Mouse (Mus musculus) gastrocnemius, postnatal 25 days (tissue): ENCODE measurements around the gene Aplnr. TPM values are rescaled to one million over a fixed set of nuclear protein-coding genes. Genes with fewer than 3 reads are reported as not detected.
A peak's percentile ranks its signal among the peaks of the same experiment; 100 is the strongest.

Source experiments
- DNase-seq: peaks from one replicate; pipeline ENCODE4 v3.0.0; 2022
- long read RNA-seq, 2 experiments: library from polyadenylated mRNA; stranded (forward); transcript quantifications; one replicate each; pipeline ENCODE4 v2.0.0; 2021
- total RNA-seq, 2 experiments: library from RNA; stranded (reverse); gene quantifications; 1 replicate in 1 of 2; 2 replicates in 1 of 2; pipeline ENCODE4 v1.2.3; 2021

The Aplnr gene
- total RNA-seq, result 10 to 100 TPM; 13.7 to 16.9 TPM
- long read RNA-seq, experiment 1, transcript Aplnr-201 (1 exons, 3,699 nt), result major isoform, 10 of 10 reads
- long read RNA-seq, experiment 1, partial matches to known transcripts, result 0 of 10 reads
- long read RNA-seq, experiment 1, other reads (novel, unspliced or antisense), result 0 of 10 reads
- long read RNA-seq, experiment 2, transcript Aplnr-201 (1 exons, 3,699 nt), result major isoform, 18 of 18 reads
- long read RNA-seq, experiment 2, partial matches to known transcripts, result 0 of 18 reads
- long read RNA-seq, experiment 2, other reads (novel, unspliced or antisense), result 0 of 18 reads

DNA sequence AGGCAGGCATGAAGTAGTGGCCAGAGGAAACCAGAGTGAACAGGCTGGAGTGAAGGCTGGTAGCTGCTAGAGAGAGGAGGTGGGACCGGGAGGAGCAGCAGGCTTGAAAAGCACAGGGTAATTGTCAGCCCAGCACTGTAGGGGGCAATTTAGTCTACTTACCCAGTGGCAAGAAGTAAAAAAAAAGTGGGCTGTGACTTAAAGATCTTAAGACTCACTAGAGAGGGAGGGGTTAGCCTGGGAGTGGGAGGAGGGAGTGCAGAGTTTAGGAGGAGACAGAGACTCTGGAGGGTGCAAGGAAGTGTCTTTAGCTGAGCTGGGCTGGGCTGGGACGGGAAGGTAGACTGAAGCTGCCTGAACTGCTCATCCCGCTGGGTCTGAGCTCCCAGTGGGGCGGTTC lies at the start of gene Aplnr:
TSS of gene Aplnr (plus strand) at position 137 of the 400 bp plus-strand sequence.
- DNase-seq, result peak; percentile 31

DNA sequence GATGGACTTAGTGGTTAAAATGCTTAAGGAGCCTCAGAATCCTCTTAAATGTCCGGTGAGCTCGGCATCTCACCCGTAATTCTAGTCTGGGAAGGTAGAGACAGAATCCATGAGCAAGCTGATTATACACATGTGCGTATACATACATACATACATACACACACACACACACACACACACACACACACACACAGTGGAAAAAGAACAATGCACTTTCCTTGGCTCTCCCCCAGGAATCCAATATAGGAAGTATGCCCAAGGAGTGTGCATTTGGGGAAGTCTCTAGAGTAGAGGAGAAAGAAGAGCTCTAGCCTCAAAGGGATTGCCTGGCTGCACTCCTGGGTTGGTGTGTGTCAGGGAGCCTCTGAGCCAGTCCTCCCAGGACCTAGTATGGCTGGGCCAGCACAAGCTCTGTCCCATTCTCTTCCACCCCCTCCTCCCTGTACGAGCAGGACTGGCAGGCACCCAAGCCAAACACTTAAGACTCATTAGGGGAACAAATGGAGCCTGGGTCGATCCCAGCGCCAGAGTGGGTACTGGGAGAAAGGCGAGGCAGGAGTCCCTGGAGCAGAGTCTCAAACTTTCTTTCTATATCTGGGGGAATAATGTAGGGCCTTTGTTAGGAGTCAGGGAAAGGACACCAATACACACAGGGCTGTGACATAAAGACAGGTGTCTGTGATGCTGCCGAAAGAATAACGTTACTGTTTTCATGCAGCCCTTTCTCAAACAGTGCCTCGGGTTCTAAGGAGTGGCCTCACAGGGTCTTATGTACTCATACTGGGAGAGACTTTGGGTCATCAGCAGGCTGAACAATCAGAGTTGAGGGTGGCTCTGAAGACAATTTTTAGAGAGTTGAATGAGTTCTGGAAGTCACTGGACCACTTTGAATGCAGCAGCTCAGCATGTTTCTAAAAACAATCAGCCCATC lies 47.0 kb upstream of the Aplnr start:
- DNase-seq, result peak; percentile 19

DNA sequence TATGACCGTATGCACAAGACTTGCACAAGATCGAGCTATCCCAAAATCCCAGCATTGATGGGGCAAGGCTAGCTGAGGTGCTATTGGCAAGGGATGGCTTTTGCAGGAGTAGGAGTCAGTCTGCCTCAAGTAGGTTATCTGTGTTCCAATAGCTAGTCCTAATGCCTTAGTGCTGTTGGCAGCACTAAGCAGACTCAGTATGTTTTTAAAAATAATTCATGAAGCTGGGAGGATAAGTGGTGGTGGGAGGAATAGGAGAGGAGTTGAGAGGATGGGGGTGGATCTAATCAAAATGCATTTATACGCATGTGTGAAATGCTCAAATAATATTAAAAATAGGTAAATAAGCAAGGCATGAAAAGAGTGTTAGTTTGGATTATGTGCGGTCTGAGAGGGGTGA lies 44.7 kb upstream of the Aplnr start:
- no peak for DNase-seq

DNA sequence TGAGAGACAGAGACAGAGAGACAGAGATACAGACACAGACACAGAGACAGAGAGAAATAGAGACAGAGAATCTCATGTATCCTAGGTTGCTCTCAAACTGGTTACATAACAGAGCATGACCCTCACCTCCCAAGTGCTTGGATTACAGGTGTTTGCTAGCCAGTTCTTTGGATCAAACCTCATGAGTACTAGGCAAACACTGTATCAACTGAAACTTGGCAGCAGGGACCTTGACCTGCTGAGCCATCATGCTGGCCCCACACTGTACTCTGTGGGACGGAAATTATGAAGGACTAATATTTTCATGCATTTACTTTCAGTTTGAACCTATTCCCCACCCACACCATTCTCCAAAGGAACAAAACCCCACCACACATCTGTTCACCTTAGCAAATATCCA lies 42.6 kb upstream of the Aplnr start:
- DNase-seq, result no peak

DNA sequence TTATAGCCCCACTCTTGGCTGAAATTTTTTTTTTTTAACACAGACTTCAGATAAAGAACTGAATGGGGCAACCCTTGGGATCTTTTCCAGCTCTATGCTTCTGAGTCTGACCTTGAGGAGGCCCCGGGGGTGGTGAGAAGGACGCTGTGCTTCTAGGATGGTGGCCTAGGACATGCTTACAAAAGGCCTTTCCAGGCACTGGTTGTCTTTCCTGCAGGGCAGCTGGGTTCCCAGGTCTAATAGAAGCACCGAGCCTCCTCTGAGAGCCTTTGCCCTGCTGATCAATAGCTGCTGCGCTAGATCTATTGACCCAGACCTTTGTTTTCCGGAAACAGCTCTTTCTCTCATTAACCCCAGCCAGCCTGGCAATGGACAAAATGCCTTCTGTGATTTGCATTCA lies 40.1 kb upstream of the Aplnr start:
- DNase-seq, result no peak

DNA sequence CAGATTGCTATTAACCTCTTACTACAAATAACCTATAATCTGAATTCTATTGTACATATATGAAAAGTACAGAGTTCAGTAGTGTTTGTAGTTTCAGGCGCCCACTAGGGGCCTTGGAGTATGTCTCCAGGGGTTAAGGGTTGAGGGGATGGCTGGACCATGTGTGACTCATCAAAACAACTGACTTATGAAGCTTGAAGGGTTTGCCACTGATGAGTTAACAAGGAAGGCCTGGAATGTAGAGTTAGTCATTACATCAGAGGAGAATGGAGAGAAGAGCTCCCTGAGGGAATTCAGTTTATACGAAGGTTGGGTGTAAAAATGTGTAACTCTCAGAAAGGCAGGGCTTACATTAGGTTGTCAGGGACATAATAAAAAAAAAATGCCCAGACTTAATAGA lies 38.0 kb upstream of the Aplnr start:
- no peak for DNase-seq

DNA sequence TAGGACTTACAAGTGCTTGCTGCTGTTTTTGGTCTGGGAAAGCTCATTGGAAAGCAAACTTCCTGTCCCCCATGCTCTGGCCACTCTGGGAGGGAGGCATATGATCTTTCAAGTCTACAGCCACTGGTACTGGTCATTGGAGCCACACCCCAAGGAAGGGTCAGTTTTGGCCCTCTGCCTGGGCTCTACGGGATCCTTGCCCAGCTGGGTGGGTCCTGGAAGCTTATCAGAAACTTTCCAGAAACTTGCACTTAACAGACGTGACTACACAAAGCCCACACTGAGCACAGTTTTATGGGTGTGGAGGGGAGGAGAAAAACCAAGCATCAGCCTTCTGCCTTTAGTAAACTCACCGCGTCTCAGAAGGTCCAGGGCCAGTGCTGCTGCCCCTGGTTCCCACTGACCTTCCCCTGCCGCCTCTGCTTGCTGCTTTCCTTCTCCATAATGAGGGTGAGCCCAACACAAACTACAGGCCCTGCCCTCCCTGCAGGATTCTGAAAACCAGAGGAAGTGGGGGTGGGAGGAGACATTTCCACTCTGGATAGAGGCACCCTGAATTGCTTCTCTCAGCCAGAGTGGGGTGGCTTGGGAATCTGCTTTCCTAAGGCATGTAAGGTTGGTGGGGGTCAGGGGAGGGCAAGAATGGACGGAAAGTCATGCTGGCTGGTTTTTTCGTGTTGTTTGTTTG lies 37.1 kb upstream of the Aplnr start:
- DNase-seq, result peak; percentile 79

DNA sequence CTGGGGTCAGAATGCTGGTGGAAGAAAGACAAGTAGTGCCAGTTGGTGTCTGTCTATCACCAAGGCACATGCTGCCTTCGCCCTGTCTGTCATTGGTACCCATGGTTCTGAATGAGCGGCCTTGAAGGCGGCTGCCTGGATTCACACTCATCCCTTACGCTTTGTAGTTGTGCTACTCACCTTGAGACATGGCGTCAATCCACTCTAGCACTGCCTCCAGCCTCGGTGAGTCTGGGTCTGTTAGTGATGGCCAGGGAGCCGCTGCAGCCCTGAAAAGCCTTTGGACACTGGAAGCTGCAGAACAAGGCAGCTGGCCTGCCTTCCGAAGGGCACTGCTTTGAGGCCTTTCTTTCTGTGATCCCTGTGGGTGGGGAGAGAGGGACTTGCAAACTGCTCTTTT lies 32.8 kb upstream of the Aplnr start:
- DNase-seq, result no peak

DNA sequence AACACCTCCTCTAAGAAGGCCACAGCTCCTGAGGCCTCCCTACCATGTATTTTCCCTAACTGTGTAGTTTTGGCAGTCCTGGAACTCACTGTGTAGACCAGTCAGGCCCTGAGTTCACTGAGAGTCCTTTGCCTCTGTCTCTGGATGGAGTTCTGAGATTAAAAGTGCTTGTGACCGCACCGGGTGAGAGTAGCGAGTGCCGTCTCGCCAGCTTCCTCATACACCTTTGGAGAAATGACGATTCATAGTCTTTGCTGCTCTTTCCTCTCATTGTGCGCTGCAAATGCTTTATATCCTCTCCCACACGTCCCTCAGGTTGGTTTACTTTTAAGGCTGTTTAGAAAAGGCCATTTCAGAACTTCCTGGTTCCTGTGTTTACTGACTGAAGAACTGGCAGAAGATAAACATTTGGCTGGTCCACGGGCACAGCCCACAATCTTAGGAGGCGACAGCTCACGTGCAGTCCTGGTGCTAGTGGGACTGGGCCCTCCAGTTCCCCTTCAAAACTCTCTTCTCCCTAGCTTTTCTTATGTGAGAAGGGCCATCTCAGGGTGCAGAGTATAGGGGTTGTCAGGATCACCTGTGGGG lies 30.5 kb upstream of the Aplnr start:
- DNase-seq, result no peak

DNA sequence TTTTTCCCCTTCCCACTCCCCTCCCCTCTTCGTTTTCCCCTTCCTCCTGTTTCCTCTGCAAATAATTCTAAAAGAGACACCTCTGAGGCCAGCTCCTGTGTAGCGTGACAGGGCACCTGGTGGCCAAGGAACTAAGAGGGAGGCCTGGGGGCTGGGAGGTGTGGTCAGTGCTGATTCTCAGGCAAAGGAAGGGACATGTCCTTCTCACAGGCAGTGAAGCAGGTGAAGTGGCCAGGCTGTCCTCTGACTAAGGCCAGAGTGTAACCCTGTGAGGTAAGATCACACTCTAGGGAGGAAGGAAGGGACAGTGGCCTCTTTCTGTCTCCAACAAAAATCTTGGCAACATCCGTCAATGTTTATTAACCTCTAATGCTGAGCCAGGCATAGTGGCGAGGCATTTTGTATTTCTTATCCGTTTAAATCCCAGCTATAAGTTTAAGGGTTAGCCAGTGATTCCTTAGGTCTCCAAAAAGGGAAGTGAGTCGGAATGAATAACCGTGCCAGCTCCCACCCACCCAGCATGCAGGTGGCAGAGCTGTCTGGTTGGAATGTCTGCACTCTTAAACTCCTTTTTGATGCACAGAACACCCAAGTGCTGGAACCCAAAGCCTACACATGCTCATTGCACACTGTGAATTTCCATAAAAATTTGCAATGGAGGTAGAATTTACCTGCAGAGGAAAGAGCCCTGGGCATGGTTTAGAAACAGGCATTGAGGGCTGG lies 29.8 kb upstream of the Aplnr start:
- DNase-seq, result no peak

DNA sequence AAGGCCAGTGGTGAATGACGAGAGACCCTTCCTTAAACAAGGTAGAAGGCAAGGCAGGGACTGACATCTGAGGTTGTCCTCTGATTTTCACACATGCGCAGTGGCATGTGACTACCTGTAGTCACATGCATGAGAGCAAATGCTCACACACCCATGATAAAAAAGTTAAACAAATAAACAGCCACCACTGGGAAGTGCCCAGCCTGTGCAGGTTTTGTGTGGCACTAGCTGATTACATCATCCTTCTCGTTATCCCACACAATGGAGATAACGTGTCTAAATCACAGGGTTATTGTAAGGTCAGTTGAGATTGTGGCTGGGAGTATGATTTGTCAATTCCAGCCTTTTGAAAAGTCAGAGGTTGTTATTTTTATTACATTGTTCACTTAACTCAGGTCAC lies 29.1 kb upstream of the Aplnr start:
- DNase-seq, result no peak

DNA sequence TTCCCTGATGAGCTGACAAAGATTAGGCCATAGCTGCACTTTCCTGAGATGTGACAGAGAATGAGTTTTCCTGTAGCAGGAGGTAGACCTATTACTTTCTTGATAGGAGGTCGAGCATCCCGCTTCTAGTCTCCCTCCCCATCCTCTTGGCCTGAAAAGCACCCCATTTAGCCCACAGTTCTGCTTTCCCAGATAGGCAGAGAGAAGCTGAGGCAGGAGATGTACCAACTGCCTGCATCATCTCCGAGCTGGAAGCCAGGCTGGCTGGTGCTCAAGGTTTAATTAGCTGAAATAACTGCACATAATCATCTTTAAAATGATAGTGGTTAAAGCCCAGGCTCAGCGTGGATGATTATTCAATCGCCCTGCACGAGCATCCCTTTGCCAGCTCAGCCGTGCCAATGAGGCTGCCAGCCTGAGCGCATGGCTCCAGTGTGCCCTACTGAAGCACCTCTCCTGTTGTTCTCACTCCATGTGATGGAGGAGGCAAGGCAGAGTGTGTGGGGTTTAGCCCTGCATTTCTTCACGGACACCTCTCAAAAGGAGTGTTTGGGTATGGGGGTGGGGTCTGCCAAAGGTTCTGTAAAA lies 25.6 kb upstream of the Aplnr start:
- DNase-seq, result no peak

DNA sequence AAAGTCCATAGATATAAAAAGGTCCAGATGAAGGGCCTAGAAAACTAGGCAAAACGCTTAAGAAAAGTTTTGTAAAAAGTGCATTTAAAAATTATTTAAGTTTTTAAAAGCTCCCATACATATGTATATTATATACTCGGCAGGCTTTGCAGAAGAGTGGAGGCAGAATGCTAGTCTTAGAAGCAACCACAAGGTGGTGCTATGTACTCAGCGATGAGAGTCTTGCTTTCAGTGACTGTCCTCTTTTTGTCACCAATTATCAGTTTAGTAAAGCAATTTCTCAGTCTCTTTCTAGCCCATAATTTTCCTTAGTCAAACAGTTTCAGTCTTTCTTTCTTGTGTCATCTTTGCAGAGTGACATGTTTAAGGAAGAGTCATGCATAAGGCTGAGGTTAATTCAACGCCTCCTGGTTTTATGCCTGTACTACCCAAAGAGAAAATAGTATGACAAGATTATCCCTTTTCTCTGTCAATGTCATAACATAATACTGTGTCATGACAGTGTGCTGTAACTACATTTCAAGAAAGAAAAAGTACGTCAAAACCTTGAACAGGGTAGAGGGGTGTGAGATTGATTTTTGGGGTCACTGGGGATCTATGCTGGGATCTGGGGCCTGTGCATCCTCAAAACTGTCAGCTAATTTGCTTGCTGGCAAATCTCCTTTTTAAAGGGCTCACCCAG lies 12.7 kb upstream of the Aplnr start:
- DNase-seq, result no peak

DNA sequence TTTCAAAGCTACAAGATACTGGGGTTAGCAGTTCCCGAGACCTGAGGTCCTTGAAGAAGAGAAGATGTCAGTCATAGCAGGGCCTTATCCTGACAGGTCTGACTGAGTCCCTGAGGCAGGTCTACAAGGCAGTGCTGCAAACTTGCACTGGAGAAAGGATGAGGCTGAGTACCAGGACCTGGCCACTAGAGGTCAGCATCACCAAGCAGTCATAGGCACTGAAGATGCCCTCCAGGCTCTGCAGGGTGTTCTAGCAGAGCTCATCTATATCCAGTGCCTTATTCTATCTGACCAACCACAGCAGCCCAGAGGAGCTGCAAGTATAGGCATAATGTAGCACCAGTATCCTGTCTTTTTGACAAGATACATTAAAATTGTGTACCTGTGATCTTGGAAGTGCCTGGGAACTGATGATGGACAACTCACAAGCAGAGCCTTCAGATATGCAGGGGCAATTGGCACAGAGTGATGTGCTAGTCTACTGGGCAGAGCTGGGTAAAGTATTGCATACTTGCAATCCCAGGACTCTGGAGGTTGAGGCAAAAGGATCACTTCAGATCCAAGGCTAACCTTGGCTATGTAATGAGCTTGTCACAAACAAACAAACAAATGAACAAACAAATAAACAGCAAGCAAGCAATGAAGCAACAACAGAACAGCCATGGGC lies 12.0 kb upstream of the Aplnr start:
- peak; percentile 48 for DNase-seq

DNA sequence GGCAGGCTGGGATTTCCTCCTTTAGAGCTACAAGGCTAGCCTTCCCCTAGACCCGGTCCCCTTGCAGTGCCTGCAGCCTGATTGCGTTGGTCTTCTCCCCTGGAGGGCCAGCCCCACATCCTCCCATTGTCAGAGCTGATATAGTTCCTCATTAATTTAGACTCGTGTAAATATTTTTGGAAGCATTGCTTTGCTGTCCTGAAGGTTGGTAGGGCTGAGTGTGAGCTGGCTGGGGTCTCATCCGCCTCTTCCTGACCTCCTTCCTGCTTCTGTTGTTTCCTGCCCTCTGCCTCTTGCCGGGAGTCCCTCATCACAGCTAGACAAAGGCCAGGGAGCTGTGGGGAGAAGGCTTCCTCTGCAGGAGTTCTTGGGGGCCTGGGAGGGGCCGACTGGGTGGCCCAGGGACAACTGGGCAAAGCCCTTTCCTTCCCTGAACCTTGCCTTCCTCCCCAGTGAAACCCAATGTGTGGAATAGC lies 6.5 kb upstream of the Aplnr start:
- peak; percentile 59 for DNase-seq

DNA sequence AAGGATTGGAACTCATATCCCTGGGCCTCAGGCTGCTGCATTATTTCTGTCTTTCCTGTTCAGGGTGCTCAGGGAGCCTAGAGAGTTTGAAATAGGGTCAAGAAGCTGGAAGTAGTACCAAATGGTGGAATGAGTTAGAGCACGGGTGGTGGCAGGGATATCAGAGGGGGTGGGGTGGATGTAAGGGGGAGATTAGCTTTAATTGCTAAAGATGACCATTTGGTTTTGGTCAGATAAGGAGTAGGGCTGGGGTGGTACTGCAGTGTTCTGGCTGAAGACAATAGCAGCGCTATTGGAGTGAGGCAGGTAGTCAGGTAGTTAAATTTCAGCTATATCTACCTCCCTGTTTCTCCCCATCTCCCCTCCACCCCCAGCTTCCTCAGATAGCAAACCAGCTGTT lies 4.8 kb upstream of the Aplnr start:
- no peak for DNase-seq

DNA sequence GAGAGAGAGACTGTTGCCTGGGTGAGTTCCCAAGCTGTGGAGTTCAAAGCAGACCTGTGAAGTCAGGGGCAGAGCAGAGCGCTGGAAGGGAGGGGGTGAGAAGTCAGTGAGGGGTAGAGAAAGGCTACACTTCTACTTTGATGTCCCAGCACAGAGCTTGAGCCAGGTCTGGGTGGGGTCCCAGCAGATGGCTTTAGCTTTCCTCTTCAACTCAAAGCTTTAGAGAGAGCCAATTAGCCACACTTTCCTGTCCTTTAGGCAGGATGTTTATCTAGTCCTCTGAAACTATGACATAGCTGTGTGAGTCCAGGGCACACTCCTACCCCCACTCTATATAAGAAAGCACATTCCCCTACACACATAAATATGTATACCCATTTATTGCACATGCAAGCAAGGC lies 4.3 kb upstream of the Aplnr start:
- no peak for DNase-seq

DNA sequence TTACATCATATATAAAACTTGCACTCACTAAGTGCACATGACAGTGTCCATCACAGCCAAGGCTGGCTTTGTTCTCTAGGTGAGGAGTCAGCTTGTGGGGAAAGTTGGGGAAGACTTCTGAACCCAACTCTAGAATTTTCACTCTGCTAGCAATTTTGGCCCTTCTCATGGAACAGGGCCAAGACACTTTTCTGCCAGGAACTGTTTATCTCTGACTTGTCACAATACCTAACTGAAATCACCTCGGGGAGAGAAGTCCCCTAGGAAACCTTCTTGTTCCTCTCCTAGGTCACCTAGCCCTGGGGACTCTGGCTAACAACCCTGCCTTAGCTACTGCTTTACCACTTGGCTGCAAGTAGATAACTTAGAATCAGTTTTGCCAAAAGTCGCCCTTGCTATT lies 3.8 kb upstream of the Aplnr start:
- DNase-seq, result no peak

DNA sequence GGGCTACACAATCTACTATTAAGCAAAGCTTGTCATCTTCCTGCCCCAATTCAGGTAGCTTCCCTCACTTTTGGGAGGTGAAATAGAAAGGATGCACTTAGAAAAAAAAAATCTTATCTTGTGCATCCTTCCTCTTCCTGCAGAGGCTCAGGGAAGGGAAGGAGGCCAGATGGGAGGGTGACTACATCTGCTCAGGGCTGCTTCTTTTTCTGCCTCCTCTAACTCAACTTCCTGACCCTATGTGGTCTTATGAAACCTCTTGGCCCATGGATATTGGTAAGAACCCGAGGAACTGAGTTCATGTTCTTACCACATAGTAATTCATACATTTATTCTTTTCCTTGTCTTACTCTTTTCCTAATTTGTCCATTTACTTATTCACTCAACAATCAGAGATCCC lies 926 bp upstream of the Aplnr start:
- no peak for DNase-seq

DNA sequence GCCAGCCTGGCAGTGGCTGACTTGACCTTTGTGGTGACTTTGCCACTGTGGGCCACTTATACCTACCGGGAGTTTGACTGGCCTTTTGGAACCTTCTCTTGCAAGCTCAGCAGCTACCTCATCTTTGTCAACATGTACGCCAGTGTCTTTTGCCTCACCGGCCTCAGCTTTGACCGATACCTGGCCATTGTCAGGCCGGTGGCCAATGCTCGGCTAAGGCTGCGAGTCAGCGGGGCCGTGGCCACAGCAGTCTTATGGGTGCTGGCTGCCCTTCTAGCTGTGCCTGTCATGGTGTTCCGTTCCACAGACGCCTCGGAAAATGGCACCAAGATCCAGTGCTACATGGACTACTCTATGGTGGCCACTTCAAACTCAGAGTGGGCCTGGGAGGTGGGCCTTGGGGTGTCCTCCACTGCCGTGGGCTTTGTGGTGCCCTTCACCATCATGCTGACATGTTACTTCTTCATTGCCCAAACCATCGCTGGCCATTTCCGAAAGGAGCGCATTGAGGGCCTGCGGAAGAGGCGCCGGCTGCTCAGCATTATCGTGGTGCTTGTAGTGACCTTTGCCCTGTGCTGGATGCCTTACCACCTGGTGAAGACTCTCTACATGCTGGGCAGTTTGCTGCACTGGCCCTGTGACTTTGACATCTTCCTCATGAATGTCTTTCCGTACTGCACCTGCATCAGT lies 951 bp downstream of the Aplnr start:
- no peak for DNase-seq
